Mouse (Mus musculus): Measurements from ENCODE around the gene Cemip. TPM values are rescaled to one million over a fixed set of nuclear protein-coding genes. Genes with fewer than 3 reads are reported as not detected.
A peak's percentile ranks its signal among the peaks of the same experiment; 100 is the strongest.
"Not testable (repeated sequence)": the region's sequence is repeated elsewhere in the genome, so short reads cannot be mapped to it uniquely, and the experiment has no call there.

Gene Cemip
- total RNA-seq, 2 experiments from 2014 or later = 39.7 to 44.4 TPM

DNA sequence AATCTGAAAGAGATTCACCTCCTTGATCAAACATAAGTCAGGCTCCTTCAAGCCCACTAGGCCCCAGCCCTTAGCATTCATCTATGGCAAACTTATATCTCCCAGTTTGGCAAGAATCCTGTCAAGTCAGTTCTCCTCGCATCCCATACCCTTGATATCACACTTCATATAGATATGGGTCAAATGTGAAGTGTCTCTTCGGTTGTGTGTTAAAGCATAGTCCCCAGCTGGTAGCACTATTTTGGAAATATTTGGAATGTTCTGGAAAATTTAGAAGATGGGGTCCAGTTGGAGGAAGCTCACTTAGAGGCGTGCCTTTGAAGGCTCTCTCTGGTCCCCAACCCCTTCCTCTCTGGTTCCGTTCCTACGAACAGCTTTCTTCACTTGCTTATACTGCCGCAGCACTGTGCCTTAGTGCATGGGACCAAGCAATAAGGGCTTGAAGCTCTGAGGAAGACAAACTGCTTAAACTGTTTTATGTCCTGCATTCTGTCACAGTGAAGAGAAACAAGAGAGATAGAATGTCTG is 172.8 kb downstream of the Cemip start:
- no peak for DNase-seq (ENCODE audit: low spot score in 2 of 2)
- intact Hi-C loops (cut with DNase I) = loop anchor here (5.0 to 10.0 kb wide), 3 partner anchors 174 to 441 kb away; partner anchors contain the start of gene Cemip

DNA sequence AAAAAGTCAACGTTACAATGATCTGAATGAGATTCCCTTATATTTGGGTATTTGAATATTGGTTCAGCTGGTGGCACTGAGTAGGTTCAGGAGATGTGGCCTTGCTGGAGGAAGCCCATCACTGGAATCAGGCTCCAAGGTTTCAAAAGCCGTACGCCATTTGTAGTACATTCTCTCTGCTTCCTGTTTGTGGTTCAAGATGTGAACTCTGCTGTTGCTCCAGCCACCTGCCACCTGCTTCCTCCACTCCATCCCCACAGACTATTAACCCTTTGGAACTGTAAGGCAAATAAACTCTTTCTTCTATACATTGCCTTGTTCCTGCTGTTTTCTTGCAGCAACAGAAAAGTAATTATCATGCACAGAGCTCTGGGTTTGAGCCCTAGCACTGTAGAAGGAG is 174.4 kb downstream of the Cemip start:
- intact Hi-C loops (cut with DNase I) = loop anchor here (5.0 to 10.0 kb wide), 3 partner anchors 175 to 443 kb away; partner anchors contain the start of gene Cemip
- DNase-seq (ENCODE audit: low spot score in 2 of 2) = no peak

DNA sequence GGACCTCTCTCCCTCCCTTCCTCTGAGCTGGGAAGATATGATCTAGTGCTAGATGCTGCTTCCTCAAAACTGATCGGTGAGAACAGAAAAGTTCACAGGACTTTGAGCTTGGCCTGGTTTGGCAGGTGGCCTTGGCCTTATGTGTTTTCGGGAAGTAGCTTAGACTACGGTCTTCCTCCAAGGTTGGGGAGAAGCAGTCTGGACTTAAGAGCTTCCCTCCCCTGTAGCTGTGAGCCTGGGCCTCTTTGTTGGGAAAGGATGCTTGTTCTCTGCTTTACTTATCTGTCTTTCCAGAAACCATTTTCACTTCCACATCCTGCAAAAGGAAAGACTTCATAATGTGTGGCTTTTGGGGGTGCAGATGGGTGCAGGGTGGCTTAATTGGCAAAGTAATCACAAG is 181.5 kb downstream of the Cemip start:
- intact Hi-C loops (cut with DNase I) = no loop called here

DNA sequence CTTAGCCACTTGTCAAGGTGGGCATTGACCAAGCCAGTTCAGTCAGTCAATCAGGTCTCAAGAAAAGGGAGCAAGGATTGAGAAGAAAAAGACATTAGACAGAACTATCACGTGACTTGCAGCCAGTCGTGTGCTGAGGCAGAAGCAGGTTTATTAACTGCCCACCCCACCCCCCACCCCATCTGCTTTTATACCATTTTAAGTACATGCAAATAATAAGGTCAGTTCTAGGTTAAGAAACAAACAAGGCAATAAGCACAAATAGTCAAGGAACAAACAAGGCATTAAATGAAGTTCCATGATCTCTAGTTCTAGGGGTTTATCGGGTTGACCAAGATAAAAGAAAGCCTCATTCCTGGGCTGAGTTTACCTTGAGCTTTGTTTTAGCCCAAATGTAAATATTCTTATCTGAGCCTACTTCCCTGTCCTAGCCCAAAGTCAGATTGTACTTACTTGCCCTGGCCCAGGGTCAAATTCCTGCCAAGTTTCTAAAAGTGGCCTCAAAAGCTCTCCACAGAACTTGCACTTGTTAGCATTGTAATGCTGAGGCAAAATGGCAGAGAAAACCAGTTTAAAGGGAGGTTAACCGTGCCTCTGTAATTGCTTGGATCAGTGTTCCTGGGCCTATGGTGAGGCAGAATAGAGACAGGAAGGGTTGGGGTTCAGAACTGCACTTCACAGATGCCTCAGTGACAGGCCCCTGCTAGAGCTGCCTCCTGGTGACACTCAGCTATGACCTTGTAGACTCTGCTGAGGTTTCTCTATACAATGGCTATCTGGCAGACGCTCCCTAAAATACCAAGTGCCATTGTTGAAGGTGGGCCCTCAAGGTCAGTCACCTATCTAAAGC is 183.8 kb downstream of the Cemip start:
- no peak for DNase-seq (ENCODE audit: low spot score in 2 of 2)
- intact Hi-C loops (cut with DNase I) = no loop called here

More for the DNA sequence above, 181.5 kb downstream of the Cemip start:
- no peak for DNase-seq (ENCODE audit: low spot score in 2 of 2)

DNA sequence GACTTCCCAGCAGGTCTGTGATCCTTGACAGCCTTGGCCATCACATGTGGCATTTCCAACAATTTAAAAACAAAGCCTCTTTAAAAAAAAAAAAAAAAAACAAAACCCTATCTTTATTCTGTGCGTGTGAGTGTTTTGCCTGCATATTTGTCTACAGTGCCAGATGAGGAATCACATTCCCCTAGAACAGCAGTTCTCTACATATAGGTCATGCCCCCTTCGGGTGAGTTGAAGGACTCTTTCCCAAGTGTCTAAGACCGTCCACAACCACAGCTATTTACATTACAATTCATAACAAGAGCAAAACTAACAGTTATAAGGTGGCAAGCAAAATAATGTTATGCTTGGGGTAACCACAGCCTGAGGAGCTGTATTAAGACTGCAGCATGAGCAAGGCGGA is 184.9 kb downstream of the Cemip start:
- intact Hi-C loops (cut with DNase I) = no loop called here
- no peak for DNase-seq (ENCODE audit: low spot score in 2 of 2)

DNA sequence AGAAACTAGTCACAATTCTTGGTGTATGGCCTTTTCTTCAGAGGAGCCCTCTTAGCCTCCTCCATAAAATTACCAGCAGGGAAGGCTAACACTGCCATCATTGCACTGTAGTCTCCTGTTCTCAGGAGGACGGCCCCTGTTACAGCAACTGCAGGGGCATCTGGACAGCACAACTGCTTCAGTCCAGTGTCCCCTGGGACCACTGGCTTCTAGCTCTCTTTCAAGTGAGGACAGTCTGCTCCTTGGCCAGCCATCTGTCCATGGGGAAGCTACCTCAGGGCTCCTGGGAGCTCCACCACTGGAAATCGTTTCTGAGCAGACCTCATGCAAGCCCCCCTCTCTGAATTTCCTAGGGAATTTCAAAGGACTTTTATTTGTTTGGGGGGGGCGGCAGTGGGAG is 185.8 kb downstream of the Cemip start:
- intact Hi-C loops (cut with DNase I) = no loop called here
- no peak for DNase-seq (ENCODE audit: low spot score in 2 of 2)

DNA sequence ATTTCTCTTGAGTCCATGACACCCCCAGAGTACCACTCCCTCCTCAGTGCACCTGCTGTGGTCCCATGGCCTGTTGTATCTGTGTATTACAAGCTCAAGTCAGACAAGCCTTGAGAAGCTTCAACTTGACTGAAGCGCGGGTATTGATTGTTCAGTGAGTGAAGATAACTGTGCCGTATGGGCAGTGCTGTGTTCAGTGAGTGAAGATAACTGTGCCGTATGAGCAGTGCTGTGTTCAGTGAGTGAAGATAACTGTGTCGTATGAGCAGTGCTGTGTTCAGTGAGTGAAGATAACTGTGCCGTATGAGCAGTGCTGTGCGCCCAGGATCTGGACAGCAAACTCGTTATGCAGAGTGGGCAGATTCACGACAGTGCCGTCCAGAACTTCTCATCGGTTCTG is 188.0 kb downstream of the Cemip start:
- intact Hi-C loops (cut with DNase I) = no loop called here
- DNase-seq (ENCODE audit: low spot score in 2 of 2) = no peak

DNA sequence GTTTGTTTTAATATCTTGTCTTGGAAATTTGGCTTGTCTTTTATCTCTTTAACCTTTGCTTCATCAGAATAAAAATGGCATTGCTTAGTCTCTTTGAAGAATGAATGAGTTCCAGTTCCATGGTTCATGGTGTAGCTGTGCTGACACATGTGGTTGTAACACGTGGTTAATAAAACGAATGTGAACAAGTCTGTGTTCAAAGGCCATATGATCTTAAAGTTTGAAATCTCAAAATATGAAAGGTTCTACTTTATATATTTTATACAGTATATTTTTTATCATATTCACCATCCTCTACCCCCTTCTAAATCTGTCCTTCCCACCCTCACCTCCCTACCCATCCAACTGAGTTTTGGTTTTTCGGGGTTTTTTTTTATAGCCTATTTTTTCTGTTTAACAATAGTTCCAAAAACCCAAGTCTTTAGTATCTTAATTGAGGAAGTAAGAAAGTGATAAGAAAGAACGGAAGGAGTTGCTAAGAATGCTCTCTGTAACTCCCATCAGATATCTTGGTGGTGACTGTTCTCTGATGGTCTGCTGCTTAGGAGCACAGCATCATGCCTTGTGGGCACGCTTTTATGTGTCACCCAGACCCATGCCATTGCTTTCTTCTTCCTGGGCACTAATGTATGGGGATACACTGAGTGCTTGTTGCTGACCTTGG is 190.1 kb downstream of the Cemip start:
- intact Hi-C loops (cut with DNase I) = no loop called here
- no peak for DNase-seq (ENCODE audit: low spot score in 2 of 2)

DNA sequence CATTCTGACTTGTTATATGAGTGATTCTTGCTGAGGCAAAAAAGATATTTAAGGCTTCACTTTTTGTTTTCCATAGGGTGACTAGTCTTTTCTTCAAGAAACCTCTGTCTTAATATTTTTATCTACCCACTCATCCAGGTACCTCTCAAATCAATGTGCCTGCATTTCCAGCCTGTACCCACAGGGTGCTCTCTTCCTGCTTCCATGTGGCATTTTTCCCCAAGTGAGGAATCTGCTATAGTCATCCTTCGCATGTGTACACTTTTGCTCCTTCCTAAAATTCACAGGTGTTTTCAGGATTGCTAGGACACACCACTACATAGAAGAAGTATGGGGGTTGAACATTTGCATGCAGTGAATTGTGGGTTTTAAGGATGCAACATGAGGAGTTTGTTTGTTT is 192.0 kb downstream of the Cemip start:
- intact Hi-C loops (cut with DNase I) = loop anchor here (5.0 kb wide), 1 partner anchor 227 kb away; no protein-coding TSS in a partner anchor
- no peak for DNase-seq (ENCODE audit: low spot score in 2 of 2)

DNA sequence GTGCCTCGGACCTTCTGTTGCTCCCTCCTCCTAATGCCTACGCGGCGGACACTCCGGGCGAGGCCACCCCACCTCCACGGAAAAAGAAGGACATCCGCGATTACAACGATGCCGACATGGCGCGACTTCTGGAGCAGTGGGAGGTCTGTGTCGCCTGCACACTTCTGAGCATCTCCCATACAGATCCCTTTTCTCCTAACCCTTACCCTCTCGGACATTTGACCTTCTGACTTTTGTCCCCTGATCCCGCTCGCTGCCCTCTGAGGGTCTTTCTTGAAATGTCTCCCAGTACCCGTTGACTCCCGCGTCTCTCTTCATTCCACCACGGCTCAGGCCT is 194.0 kb downstream of the Cemip start:
- intact Hi-C loops (cut with DNase I) = loop anchor here (5.0 kb wide), 1 partner anchor 225 kb away; no protein-coding TSS in a partner anchor
- DNase-seq (ENCODE audit: low spot score in 2 of 2) = no peak

DNA sequence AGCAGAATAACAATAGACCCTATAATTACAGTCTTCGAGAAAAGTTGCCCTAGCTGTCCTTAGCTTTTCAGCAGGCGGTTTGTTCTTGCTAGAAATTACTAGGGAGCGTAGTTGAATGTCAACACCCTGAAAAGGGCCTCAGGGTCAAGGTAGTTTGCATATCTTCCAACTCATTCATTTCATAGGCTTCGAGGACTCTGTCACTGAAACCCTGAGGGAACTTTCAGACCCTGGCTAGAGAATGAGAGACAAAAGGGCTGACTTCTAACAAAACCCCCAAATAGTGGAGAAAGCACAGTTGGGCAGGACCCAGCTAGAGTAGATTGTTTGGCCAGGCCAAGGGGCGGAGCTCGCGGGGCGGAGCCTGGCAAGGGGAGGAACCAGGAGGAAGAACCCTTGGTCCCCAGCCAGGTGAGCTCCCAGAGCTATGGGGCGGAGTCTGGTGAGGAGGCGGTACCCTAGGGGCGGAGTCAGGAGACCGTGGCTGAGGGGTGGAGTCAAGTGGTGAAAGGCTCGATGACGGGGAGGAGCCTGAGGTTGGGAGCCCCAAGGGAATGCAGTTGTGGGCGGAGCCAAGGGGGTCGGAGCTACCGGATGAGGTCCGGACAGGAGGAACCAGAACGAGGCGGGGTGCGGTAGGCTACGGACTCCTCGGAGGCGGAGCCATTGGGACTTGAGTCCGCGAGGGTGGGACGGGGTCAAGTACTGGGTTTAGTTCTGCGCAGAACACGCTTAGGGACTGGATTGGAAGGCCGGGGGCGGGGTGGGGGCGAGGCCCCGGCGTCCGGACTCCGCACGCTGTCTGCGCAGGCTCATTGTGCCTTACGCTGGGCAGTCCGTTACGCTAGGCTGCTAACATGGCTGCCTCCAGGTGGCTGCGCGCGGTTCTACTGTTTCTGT is 194.6 kb downstream of the Cemip start:
- peak; percentile 95 to 96 for DNase-seq (ENCODE audit: low spot score in 2 of 2)
- intact Hi-C loops (cut with DNase I) = loop anchor here (5.0 kb wide), 1 partner anchor 224 kb away; no protein-coding TSS in a partner anchor

DNA sequence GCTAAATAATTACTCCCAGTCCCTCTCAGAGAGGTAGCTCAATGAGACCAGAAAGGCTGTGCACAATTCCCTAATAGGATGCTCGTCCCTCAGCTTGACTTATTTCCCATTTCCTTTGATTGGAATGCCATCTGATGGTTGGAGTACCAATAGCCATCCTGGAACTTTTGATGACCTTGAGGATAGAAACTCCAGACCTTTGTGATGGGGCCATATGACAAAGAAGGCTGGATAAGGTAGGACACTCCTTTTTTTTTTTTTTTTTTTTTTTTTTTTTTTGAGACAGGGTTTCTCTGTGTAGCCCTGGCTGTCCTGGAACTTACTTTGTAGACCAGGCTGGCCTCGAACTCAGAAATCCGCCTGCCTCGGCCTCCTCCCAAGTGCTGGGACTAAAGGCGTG is 196.4 kb downstream of the Cemip start:
- DNase-seq (ENCODE audit: low spot score in 2 of 2) = not testable (repeated sequence)
- intact Hi-C loops (cut with DNase I) = loop anchor here (5.0 to 10.0 kb wide), 2 partner anchors 223 to 325 kb away; no protein-coding TSS in a partner anchor

DNA sequence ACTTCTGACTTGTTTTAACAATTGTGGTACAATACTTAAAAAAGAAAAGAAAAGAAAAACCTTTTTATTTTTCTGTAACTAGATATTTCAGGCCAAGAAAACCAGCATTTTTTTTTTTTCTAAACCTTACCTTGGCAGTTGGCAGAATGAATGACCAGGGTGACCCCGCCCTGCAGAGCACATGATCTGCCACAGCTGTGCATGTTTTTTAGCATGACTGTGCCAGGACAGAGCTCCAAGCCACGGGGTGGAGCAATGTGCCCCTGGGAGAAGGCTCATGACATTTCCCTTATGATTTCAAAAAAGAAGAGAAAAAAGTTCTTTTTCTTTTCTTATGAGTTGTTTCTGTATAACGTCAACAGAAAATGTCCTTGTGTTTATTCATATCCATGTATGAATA is 196.9 kb downstream of the Cemip start:
- intact Hi-C loops (cut with DNase I) = loop anchor here (10.0 kb wide), 1 partner anchor 325 kb away; no protein-coding TSS in a partner anchor
- no peak for DNase-seq (ENCODE audit: low spot score in 2 of 2)

DNA sequence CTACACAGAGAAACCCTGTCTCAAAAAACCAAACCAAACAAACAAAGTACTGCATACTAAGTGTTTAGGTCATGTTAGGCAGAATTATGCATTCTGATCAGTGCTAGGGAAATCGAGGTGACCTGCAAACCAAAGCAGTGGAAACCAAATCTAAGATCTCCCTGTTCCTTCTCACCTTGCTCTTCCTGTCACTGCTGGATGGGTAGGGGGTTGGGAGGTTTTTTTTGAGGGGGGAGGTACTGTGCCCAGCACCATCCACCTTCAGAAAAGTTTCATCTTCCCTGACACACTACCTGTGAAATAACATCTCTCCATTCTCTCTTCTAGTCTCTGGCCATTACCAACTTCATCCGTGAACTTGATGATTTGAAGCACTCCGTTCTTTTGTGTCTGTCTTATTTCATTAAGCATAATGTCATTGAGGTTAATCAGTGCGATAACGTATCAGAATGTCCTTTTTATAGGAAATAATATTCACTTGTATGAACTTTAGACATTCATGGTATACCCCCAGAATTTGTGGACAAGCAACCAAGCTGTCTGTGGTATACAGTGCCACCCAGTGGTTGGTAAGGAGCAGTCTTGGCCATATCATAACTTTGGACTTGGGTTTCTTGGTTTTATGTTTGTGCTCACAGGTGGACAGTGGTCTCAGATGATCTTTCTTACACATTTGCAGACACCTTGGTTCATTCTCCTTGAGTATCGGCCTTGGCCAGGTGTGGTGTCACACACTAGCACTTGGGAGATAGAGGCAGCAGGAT is 199.8 kb downstream of the Cemip start:
- DNase-seq (ENCODE audit: low spot score in 2 of 2) = no peak
- intact Hi-C loops (cut with DNase I) = loop anchor here (10.0 kb wide), 1 partner anchor 322 kb away; no protein-coding TSS in a partner anchor

DNA sequence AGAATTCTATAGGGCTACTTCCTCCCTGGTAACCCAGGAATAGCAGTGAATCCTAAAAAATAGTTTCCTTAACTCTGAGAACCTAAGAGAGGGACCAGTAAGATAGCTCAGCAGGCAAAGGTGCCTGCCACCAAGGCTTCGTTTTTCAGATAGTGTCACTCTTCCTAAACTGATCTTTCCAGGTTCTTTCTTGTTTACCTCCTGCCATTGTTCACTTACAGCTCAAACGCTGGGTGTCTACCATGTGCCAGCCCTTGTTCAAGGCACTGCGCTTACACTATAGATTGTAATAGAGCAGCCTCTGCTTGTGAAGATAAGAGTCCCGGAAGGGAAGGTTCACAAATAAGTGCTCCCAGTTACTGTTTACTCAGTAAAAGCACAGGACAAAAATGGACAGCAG is 200.5 kb downstream of the Cemip start:
- DNase-seq (ENCODE audit: low spot score in 2 of 2) = no peak
- intact Hi-C loops (cut with DNase I) = loop anchor here (10.0 kb wide), 1 partner anchor 321 kb away; no protein-coding TSS in a partner anchor

DNA sequence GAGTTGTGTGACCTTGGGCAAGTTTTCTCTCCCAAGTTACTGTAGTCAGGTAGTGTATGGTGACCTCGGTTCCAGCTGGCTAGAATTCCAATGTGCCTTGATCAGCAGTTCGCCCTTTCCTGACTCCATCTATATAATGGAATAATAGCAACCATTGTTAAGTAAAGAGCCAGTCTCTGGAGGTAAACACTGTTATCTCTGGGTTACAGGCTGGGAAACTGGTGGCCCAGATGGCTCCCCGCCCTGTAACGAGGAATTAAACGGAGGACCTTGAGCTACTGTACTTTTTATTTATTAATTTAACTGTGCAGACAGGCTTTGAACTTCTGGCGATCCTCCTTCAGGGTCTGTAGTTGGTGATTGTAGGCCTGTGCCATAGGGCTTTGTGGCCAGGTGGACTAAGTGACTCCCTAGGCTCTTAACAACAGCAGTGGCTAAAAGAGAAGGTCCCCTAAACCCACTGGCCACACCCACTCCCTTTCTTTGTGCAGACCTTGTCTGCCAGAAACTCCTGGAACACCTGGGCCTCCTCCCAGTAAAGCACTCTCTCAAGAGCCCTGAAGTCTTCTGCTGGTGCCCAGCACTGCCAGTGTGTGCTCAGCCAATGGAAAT is 201.3 kb downstream of the Cemip start:
- intact Hi-C loops (cut with DNase I) = loop anchor here (5.0 to 10.0 kb wide), 2 partner anchors 73 to 320 kb away; no protein-coding TSS in a partner anchor
- no peak for DNase-seq (ENCODE audit: low spot score in 2 of 2)

DNA sequence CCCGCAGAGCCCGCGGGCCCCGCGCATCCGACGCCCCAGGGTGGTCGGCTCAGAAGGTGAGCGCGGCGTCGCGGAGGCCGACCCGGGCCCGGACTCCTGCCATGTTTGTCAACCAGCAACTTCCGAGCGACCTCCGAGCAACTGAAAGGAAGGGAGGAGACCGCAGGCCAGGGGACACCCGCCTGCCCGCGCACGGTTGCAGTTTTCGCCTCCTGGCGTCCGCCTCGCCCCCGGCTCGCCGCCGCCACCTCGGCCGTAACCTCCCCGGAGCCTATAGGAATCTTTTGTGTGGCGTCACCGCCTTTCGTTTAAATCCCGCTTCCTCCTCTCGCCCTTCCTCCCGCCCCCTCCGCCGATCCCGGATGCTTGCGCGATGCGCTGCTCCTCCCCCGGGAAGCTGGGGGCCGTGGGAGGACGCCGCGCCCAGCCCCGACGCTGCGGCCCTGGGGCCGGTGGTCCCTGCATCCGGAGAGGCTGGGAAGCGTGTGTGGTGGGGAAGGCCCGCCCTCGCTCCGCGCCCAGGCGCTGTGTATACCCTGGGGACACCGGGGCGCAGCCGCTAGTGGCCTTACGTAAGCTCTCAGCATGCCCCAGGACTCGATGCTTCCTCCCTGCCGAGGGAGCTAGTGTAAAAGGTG is 202.2 kb downstream of the Cemip start, which contains the start of the genes Tlnrd1 and Mesd:
Tlnrd1 (minus strand) TSS at position 285 of the 638 bp plus-strand sequence.
Mesd (plus strand) TSS at position 446 of the 638 bp plus-strand sequence.
- intact Hi-C loops (cut with DNase I) = loop anchor here (5.0 to 10.0 kb wide), 2 partner anchors 72 to 319 kb away; no protein-coding TSS in a partner anchor
- DNase-seq (ENCODE audit: low spot score in 2 of 2) = peak; percentile 87 to 89
